Mouse (Mus musculus) hindbrain, embryonic 11.5 days (tissue): ENCODE results near the gene Sgms2. TPM values are rescaled to one million over a fixed set of nuclear protein-coding genes. Genes with fewer than 3 reads are reported as not detected.

Experiments used
- ATAC-seq: fragments of 200-750 bp; cut with Nextera tagmentation; 2 replicates; pipeline ENCODE4 v1.8.0; 2017; ENCODE audit warnings: mild to moderate bottlenecking, moderate TSS enrichment, moderate library complexity; ENCODE audit not compliant: low FRiP score
- DNase-seq: peaks from one replicate; pipeline ENCODE4 v3.0.0-alpha.2; 2015; ENCODE audit warnings: low spot score
- H3K27ac ChIP-seq: fragments of 300-500 bp; sonication (generic); 2 replicates; pipeline ENCODE4 v1.5.1; 2014; ENCODE audit warnings: mild to moderate bottlenecking, low read depth, low read length
- H3K27me3 ChIP-seq: fragments of 300-500 bp; sonication (generic); 2 replicates; pipeline ENCODE4 v1.6.1; 2014; ENCODE audit warnings: mild to moderate bottlenecking, low read length, moderate library complexity, mixed read lengths; ENCODE audit not compliant: control insufficient read depth, insufficient read depth
- H3K36me3 ChIP-seq: fragments of 300-500 bp; sonication (generic); 2 replicates; pipeline ENCODE4 v1.6.1; 2014; ENCODE audit warnings: mild to moderate bottlenecking, low read length, moderate library complexity, mixed read lengths; ENCODE audit not compliant: control insufficient read depth, insufficient read depth
- H3K4me1 ChIP-seq: fragments of 300-500 bp; sonication (generic); replicated peaks from 2 replicates; pipeline ENCODE4 v1.6.1; 2014; ENCODE audit warnings: low read length, mixed read lengths; ENCODE audit not compliant: control insufficient read depth, insufficient read depth
- H3K4me2 ChIP-seq: fragments of 300-500 bp; sonication (generic); replicated peaks from 2 replicates; pipeline ENCODE4 v1.6.1; 2014; ENCODE audit warnings: mild to moderate bottlenecking, low read depth, low read length
- H3K4me3 ChIP-seq: fragments of 300-500 bp; sonication (generic); 2 replicates; pipeline ENCODE4 v1.5.1; 2014; ENCODE audit warnings: low read depth, low read length
- H3K9ac ChIP-seq: fragments of 300-500 bp; sonication (generic); 2 replicates; pipeline ENCODE4 v1.6.1; 2014; ENCODE audit warnings: low read depth, low read length
- H3K9me3 ChIP-seq: fragments of 300-500 bp; sonication (generic); 2 replicates; pipeline ENCODE4 v1.6.1; 2016; ENCODE audit warnings: low read length; ENCODE audit not compliant: control insufficient read depth
- WGBS: fragments of 180-500 bp; shearing (Covaris S2); extraction: QIAGEN DNeasy Blood & Tissue Kit; methylation state at CpG from one replicate; pipeline ENCODE4 v1.1.7; 2014; 5-methylcytosine and 5-hydroxymethylcytosine counted together
- polyA plus RNA-seq: library from polyadenylated mRNA; unstranded; fragments of >200 nt; fragmentation: Nextera tagmentation; extraction: Ambion mirVana; gene quantifications from 2 replicates; pipeline ENCODE4 v1.2.1, GENCODE M21; 2014

Gene Sgms2
- polyA plus RNA-seq, 1 experiment from 2014 or later = 1.0 TPM

DNA sequence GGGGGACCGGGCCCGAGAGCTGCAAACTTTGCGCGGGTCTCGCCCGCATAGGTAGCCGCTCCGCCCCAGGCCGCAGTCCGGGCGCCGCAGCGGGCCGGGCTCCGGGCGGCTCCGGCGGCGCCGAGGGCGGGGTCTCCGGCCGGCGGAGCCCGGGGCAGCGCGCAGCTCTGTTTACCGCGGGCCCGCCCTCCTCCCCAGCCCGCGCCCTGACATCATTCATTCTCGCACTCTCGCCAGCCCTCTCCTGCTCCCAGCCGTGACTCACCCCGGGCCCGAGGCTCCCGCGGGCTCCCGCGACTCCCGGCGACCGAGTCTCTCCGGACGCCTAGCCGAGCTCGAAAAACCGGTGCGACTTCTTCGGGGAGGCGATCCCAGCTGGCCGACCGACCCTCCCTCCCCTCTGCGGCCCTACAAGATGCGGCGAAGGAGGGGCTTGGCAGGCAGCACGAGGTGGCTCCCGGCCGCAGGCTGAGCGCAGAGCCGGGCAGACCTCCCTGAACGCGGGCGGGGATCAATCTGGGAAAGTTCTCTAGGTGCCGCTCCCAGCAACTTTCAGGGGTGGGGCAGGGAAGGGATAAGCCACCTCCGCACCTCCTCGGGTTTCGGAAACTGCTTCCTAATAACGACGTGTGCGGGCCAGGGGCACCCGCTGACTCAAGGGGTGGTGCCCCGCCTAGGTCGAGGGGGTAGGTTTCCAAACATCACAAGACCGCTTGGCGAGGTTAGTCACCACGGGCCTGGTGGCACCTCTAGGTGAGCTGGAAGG is 885 bp downstream of the Sgms2 start:
- peak overlapping the region; percentile 56 for H3K9ac ChIP-seq
- no peak overlapping the region for H3K27ac ChIP-seq
- peak; percentile 92 for ATAC-seq
- no peaks in the 10 kb centered on the region for H3K9me3 ChIP-seq
- H3K27me3 ChIP-seq = peaks cover 23% of the 10 kb centered on the region
- no peaks in the 10 kb centered on the region; the same call in 1 of the 2 replicates for H3K4me1 ChIP-seq
- peak; percentile 73 for DNase-seq
- H3K4me2 ChIP-seq = peak overlapping the region; percentile 96
- WGBS = under 1% methylated on average over 62 of the region's 78 CpGs
- no peaks in the 10 kb centered on the region for H3K36me3 ChIP-seq
- peak overlapping the region; percentile 63 for H3K4me3 ChIP-seq

DNA sequence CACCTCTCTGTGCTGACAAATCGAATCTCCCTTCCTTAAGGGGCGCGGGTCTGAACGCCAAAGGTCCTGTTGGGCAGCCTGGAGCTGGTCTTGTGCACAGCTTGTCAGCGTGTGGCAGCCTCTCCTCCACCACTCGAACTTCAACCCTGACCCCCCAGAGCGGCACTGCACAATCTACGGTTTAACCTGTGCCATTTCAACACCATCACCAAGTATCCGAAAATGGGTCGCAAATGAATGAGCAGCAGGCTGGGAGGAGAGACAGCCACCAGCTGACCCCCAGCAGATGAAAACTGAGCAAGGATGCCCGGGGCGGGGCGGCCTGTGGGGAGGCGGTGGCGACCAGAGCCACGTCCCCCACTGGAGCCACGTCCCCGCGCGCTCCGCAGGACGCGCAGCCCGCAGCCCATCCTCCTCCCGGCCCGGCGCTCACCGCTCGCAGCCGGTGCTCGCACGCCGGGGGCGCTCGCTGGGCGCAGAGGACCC is 1.5 kb downstream of the Sgms2 start:
- 0% methylated on average over 26 of the region's 36 CpGs for WGBS
- DNase-seq = peak; percentile 66
- ATAC-seq = peak; percentile 80
- Histone ChIP-seq H3K9me3 (no peaks in the 10 kb centered on the region), H3K27me3 (peaks cover 23% of the 10 kb centered on the region), H3K9ac (peak overlapping the region; percentile 56), H3K4me3 (peak overlapping the region; percentile 63), H3K4me1 (no peaks in the 10 kb centered on the region; the same call in 1 of the 2 replicates), H3K4me2 (peak overlapping the region; percentile 96), H3K27ac (no peak overlapping the region), H3K36me3 (no peaks in the 10 kb centered on the region)

DNA sequence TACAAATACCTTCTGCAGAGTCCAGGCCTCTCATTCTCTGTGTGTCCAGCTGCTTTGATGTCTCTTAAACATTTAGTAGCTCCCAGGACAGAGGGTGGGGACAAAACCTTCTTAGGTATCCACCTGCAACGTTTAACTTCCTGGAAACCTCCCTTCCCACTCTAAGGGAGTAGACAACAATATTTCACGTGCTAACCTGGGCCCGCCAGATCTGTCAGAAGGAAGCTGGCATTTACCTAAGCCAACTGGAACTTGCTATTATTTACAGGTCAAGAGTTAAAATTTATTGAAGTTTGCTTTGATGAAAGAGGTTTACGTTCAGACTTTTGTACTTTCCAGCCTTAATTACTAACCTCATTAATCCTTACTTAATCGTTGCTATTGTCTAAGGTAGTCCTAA is 2.2 kb downstream of the Sgms2 start:
- no peak overlapping the region for H3K27ac ChIP-seq
- no peaks in the 10 kb centered on the region; the same call in 1 of the 2 replicates for H3K4me1 ChIP-seq
- peaks cover 23% of the 10 kb centered on the region for H3K27me3 ChIP-seq
- H3K9ac ChIP-seq = no peak overlapping the region
- H3K9me3 ChIP-seq = no peaks in the 10 kb centered on the region
- DNase-seq (no peak), ATAC-seq (no peak)
- H3K4me3 ChIP-seq = no peak overlapping the region
- WGBS = 33% methylated on average over 5 of the region's 5 CpGs
- H3K4me2 ChIP-seq = no peak overlapping the region
- H3K36me3 ChIP-seq = no peaks in the 10 kb centered on the region

DNA sequence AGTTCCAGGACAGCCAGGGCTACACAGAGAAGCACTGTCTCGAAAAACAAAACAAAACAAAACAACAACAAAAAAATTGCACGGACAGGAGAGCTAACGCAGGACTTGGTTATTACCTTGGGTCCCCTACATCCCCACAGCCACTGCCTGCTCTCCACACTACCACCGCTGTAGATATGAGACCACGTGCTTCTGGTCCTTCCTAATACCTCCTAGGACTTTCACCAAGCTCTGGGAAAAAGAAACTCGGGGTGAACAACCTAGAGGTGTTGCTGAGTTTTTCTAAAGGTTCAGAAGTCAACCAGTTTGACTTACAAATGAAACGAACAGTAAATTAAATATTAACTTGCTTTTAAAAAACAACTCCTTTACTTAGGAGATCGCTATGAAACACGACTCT is 2.8 kb downstream of the Sgms2 start:
- no peak for DNase-seq
- WGBS = 59% methylated on average over 9 of the region's 9 CpGs
- H3K4me2 ChIP-seq = no peak overlapping the region
- H3K27ac ChIP-seq = no peak overlapping the region
- H3K4me1 ChIP-seq = no peaks in the 10 kb centered on the region; the same call in 1 of the 2 replicates
- H3K36me3 ChIP-seq = no peaks in the 10 kb centered on the region
- H3K4me3 ChIP-seq = no peak overlapping the region
- peaks cover 23% of the 10 kb centered on the region for H3K27me3 ChIP-seq
- no peak overlapping the region for H3K9ac ChIP-seq
- ATAC-seq = no peak
- H3K9me3 ChIP-seq = no peaks in the 10 kb centered on the region

DNA sequence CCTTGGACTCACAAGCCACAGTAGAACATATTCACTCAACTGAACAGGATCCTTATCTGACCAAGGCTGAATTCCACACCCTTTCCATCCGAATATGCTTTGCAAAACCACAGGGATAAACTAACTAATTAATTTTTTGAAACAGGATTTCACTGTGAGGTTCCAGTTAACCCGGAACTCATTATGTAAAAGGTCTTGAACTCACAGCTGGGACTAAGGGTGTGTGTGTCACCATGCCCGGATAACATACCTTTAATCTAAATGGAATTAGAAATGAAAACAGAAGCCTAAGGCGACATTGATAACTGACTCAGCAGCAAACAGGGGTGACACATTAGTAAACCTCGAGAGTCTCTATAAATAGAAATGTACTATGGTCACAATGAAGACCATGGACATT is 5.8 kb downstream of the Sgms2 start:
- Histone ChIP-seq H3K4me1 (no peaks in the 10 kb centered on the region; the same call in 1 of the 2 replicates), H3K27ac (no peak overlapping the region), H3K4me2 (no peak overlapping the region), H3K4me3 (no peak overlapping the region), H3K9ac (no peak overlapping the region), H3K36me3 (no peaks in the 10 kb centered on the region), H3K27me3 (peaks cover 11% of the 10 kb centered on the region), H3K9me3 (no peaks in the 10 kb centered on the region)
- WGBS = 72% methylated on average over 5 of the region's 5 CpGs
- DNase-seq = no peak
- no peak for ATAC-seq

DNA sequence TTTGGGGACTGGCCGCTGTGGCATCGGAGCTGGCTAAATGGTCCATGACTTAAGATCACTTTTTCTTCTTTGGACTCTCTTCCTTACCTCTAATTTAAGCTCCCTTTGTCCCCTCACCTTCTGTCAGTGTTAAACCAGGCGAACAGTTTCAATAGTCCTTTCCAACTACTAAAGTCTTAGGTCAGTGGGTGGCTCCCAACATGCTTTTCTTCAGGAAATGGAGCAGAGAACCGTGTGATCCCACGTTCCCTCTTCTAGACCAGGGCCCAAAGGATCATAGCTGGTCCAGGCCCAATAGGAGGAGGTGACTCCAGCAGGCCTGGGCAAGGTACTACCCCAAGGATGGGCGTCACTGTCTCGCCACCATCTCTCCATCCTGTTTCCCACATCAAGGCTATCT is 7.6 kb downstream of the Sgms2 start:
- H3K27ac ChIP-seq = no peak overlapping the region
- no peak overlapping the region for H3K4me2 ChIP-seq
- ATAC-seq (no peak), DNase-seq (no peak)
- H3K27me3 ChIP-seq = peaks cover 5% of the 10 kb centered on the region
- WGBS = 74% methylated on average over 7 of the region's 7 CpGs
- H3K9me3 ChIP-seq = no peaks in the 10 kb centered on the region
- no peaks in the 10 kb centered on the region for H3K4me1 ChIP-seq
- no peaks in the 10 kb centered on the region for H3K36me3 ChIP-seq
- no peak overlapping the region for H3K9ac ChIP-seq
- no peak overlapping the region for H3K4me3 ChIP-seq

DNA sequence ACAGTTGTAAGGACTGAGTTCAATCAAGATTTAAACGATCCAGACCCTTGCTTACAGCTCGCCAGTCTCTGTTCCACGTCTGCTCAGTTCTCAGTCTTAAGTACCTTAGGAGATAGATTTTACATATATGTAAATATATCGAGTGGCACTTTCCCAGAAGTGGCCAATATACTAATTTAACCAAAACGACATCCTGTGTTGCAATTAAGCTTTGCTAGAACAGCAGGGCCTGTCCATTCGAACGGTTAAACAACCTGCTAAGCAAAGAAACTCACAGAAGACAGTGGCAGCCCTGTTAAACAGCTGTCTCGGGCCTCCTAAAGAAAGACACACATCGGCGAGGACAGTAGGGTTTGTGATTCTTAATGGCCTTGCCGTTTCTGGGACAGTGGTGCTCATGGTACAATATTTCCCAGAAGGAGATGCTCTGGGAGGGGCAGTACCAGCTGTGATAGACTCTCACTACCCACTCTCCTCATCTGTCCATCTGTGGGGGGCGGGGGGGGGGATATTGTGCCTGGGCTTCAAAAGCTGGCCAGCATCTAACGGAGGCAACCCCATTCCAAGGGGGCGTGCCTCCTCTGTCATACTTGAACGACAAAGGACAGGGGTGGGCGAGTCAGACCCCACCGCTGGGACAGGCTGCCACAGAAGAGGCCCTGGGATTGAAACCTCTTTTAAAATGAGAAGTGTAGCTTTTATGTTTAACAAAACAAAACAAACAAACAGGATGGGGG is 9.1 kb downstream of the Sgms2 start:
- Histone ChIP-seq H3K9ac (no peak overlapping the region), H3K36me3 (no peaks in the 10 kb centered on the region)
- no peak for ATAC-seq

DNA sequence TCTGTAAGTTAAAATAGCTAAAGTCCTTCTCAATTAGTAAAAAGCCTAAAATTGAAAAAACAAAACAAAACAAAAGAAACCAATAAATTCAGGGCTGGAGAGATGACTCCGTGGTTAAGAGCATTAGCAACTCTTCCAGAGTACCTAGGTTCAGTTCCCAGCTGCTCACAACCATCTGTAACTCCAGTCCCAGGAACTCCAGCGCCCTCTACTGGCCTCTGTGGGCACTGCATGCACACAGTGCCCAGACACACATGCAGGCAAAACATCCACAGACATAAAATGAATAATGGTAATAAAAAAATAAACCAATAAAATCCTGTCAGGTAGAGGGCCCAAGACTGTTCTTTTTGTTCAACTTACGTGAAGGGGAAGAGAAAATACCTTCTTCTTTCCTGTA is 10.6 kb downstream of the Sgms2 start:
- H3K27ac ChIP-seq = no peak overlapping the region
- no peaks in the 10 kb centered on the region for H3K4me1 ChIP-seq
- WGBS = 58% methylated on average over 3 of the region's 3 CpGs
- ATAC-seq = no peak
- no peak for DNase-seq
- H3K4me2 ChIP-seq = no peak overlapping the region
- no peak overlapping the region for H3K4me3 ChIP-seq
- H3K36me3 ChIP-seq = no peaks in the 10 kb centered on the region
- H3K9me3 ChIP-seq = no peaks in the 10 kb centered on the region
- H3K27me3 ChIP-seq = no peaks in the 10 kb centered on the region
- H3K9ac ChIP-seq = no peak overlapping the region

More for the DNA sequence above, 9.1 kb downstream of the Sgms2 start:
- no peaks in the 10 kb centered on the region for H3K4me1 ChIP-seq
- H3K27ac ChIP-seq = no peak overlapping the region
- H3K9me3 ChIP-seq = no peaks in the 10 kb centered on the region
- 57% methylated on average over 17 of the region's 17 CpGs for WGBS
- peaks cover 2% of the 10 kb centered on the region; the same call in 1 of the 2 replicates for H3K27me3 ChIP-seq
- no peak overlapping the region for H3K4me3 ChIP-seq
- no peak overlapping the region for H3K4me2 ChIP-seq
- no peak for DNase-seq
